Mouse (Mus musculus) forebrain, embryonic 13.5 days (tissue): ENCODE results near the gene Ccdc9b. TPM values are rescaled to one million over a fixed set of nuclear protein-coding genes. Genes with fewer than 3 reads are reported as not detected.
A peak's percentile ranks its signal among the peaks of the same experiment; 100 is the strongest.

Source experiments
- ATAC-seq: fragments of 200-750 bp; cut with Nextera tagmentation; 2 replicates; pipeline ENCODE4 v1.8.0; 2017
- H3K27ac ChIP-seq: fragments of 300-500 bp; sonication (generic); 2 replicates; pipeline ENCODE4 v1.5.1; 2015; ENCODE audit warnings: inconsistent platforms, mild to moderate bottlenecking, moderate library complexity
- H3K27me3 ChIP-seq: fragments of 300-500 bp; sonication (generic); 2 replicates; pipeline ENCODE4 v1.6.1; 2015; ENCODE audit warnings: mild to moderate bottlenecking, inconsistent platforms
- H3K36me3 ChIP-seq: fragments of 300-500 bp; sonication (generic); 2 replicates; pipeline ENCODE4 v1.6.1; 2015; ENCODE audit warnings: mild to moderate bottlenecking, inconsistent platforms; ENCODE audit not compliant: poor library complexity, severe bottlenecking
- H3K4me1 ChIP-seq: fragments of 300-500 bp; sonication (generic); 2 replicates; pipeline ENCODE4 v1.6.1; 2015; ENCODE audit warnings: inconsistent platforms
- H3K4me2 ChIP-seq: fragments of 300-500 bp; sonication (generic); 2 replicates; pipeline ENCODE4 v1.6.1; 2015; ENCODE audit warnings: inconsistent platforms, mild to moderate bottlenecking, moderate library complexity
- H3K4me3 ChIP-seq: fragments of 300-500 bp; sonication (generic); 2 replicates; pipeline ENCODE4 v1.5.1; 2015; ENCODE audit warnings: mild to moderate bottlenecking, inconsistent platforms
- H3K9ac ChIP-seq: fragments of 300-500 bp; sonication (generic); 2 replicates; pipeline ENCODE4 v1.6.1; 2015; ENCODE audit warnings: mild to moderate bottlenecking, inconsistent platforms
- H3K9me3 ChIP-seq: fragments of 300-500 bp; sonication (generic); replicated peaks from 2 replicates; pipeline ENCODE4 v1.6.1; 2016; ENCODE audit warnings: inconsistent platforms
- WGBS: fragments of 180-500 bp; shearing (Covaris S2); methylation state at CpG from one replicate; pipeline ENCODE4 v1.1.7; 2015; 5-methylcytosine and 5-hydroxymethylcytosine counted together
- polyA plus RNA-seq: library from polyadenylated mRNA; unstranded; fragments of >200 nt; fragmentation: Nextera tagmentation; extraction: Ambion mirVana; gene quantifications from 2 replicates; pipeline ENCODE4 v1.2.1, GENCODE M21; 2015

Gene Ccdc9b
- polyA plus RNA-seq, 1 experiment from 2014 or later, result 1.5 TPM

DNA sequence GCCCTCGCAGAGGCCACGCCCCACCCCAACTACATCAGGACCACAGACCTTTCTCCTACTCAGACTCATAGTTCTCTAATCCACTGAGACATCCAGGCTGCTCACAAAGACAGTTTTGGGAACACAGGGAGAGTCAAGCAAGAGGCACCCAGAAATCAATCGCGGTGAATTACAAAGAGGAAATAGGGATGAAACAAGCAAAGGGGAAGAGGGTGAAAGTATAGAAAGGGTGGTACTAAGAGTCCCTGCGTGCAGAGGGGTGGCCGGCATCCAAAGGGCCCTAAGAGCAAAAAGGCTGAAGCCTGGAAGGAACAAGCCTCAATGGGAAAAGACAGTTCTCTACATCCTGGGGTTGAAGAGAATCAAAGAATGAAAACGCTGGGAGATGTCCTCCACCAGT is 17.8 kb downstream of the Ccdc9b start:
- Histone ChIP-seq H3K9ac (peak overlapping the region; percentile 96; the same call in 1 of the 2 replicates), H3K27me3 (peaks cover 31% of the 10 kb centered on the region), H3K36me3 (no peaks in the 10 kb centered on the region), H3K4me1 (peaks cover 43% of the 10 kb centered on the region), H3K9me3 (no peaks in the 10 kb centered on the region), H3K4me2 (peak overlapping the region; percentile 97), H3K4me3 (peak overlapping the region; percentile 96; the same call in 1 of the 2 replicates), H3K27ac (no peak overlapping the region)
- 8% methylated on average over 7 of the region's 7 CpGs for WGBS
- no peak for ATAC-seq

DNA sequence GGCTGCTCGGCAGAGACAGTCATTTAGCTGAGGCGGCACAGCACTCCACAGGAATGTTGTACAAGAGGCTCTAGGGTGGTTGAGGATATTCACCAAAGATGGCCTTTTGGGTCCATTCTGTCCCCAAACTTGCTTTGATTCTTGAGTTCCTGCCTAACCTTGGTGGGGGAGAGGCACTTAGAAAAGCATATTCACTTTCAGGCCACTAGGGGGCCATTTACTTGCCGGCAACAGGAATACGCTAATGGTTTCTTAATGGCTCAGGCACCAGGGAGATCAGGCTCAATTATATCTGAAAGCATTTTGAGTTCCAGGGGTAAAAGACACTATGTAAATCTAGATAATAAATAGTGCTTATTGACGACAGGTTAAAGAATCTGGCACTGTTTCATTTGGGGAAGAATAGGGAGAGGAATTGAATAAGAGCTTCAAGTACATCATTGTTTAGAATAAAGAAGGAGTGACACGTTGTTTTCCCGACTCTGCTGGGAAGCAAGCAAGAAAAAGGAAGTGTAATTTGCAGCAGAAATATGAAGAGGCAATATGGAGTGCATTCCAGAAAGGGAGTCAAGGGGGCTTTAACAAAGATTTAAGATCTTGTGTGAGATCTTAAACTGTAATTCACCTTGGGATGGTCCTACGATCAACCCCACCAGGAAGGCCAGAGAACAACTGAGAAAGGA is 19.1 kb downstream of the Ccdc9b start:
- Histone ChIP-seq H3K4me2 (no peak overlapping the region), H3K27me3 (peaks cover 31% of the 10 kb centered on the region), H3K4me1 (peaks cover 31% of the 10 kb centered on the region), H3K4me3 (no peak overlapping the region), H3K9ac (no peak overlapping the region), H3K27ac (no peak overlapping the region), H3K9me3 (no peaks in the 10 kb centered on the region), H3K36me3 (no peaks in the 10 kb centered on the region)
- ATAC-seq, result no peak
- 19% methylated on average over 8 of the region's 8 CpGs for WGBS

DNA sequence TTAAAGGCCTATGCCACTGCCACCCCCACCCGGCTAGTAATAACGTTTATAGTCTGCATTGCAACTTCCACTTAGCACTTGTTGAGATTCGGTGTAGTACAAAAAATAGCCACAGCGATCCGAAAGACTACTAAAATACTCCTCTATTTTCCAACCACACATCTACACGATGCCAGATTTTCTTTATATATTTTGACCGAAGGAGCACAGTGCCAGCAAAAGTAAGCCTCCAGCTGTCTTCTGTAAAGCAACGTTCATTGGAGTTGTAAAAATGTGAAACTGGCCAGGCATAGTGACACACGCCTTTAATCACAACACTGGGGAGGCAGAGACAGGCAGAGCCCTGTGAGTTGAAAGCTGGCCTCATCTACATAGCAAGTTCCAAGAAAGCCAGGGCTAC is 21.3 kb downstream of the Ccdc9b start:
- no peak overlapping the region for H3K4me2 ChIP-seq
- no peak overlapping the region for H3K4me3 ChIP-seq
- WGBS, result 79% methylated on average over 9 of the region's 9 CpGs
- H3K27me3 ChIP-seq, result peaks cover 31% of the 10 kb centered on the region
- no peak overlapping the region for H3K27ac ChIP-seq
- no peak overlapping the region for H3K9ac ChIP-seq
- H3K36me3 ChIP-seq, result no peaks in the 10 kb centered on the region
- no peaks in the 10 kb centered on the region for H3K9me3 ChIP-seq
- ATAC-seq, result no peak
- H3K4me1 ChIP-seq, result peaks cover 10% of the 10 kb centered on the region

DNA sequence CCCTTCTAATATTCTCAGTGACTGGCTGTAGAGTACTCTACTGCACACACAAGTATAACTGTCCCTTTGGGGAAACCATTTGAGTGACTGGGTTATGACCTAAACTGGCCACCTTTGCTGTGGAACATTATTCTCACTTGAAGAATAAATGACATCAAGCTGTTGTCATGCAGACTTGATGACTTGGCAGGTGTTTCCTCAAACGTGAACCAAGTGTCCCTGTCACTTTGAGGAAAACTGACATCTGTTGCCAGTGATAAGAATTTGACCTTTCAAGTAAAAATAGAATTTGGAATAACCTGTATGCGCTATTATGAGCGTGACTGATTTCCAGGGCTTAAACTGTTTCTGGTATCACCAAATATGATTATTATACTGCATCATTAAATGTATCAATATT is 22.1 kb downstream of the Ccdc9b start:
- H3K27me3 ChIP-seq, result peaks cover 31% of the 10 kb centered on the region
- WGBS, result 73% methylated on average over 3 of the region's 3 CpGs

DNA sequence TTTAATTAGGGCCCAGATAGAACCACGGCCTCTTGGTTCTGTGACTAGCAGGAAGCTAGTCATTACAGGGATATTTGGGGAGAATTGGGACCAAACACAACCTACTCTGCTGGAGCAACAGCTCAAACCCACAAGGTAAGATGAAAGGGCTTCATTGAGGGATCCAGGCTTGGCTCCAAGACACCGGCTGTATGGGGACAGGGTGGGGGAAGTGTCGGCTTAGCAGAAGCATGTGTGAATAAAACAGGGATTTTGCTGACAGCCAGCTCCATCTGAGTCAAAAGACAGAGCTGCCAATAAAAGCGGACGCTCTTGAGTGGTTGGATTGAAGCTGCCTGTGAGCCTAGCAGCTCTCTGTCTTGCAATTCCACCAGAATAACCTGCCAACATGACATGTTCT is 29.1 kb downstream of the Ccdc9b start:
- peak; percentile 69; the same call in 1 of the 2 replicates for ATAC-seq
- H3K36me3 ChIP-seq, result no peaks in the 10 kb centered on the region
- 39% methylated on average over 5 of the region's 5 CpGs for WGBS
- no peaks in the 10 kb centered on the region for H3K9me3 ChIP-seq
- H3K4me1 ChIP-seq, result peaks cover 11% of the 10 kb centered on the region
- no peak overlapping the region for H3K4me3 ChIP-seq
- H3K4me2 ChIP-seq, result no peak overlapping the region
- H3K9ac ChIP-seq, result no peak overlapping the region
- H3K27ac ChIP-seq, result no peak overlapping the region
- H3K27me3 ChIP-seq, result peaks cover 22% of the 10 kb centered on the region

More for the DNA sequence above, 22.1 kb downstream of the Ccdc9b start:
- Histone ChIP-seq H3K9me3 (no peaks in the 10 kb centered on the region), H3K4me3 (no peak overlapping the region), H3K9ac (no peak overlapping the region), H3K36me3 (no peaks in the 10 kb centered on the region), H3K27ac (no peak overlapping the region), H3K4me1 (peaks cover 10% of the 10 kb centered on the region), H3K4me2 (no peak overlapping the region)
- no peak for ATAC-seq

DNA sequence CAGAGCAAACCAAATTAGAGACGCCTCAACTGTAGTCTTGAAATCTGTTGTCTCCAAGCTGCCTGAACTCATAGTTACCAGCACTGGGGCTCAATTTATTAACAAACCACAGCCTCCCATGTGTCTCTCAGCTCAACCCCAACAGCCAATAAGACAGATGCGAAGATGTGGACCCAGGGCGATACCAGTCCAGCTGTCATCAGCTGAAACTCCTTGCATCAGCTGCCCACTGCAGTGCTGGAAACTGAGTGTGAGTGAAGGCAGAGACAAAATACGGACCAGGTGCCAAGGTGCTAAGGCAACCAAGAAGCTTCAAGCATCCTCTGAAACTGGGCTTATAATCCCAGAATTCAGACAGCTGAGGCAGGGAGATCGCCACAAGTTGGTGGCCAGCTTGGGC is 30.5 kb downstream of the Ccdc9b start:
- H3K9ac ChIP-seq, result no peak overlapping the region
- 84% methylated on average over 5 of the region's 5 CpGs for WGBS
- no peak overlapping the region for H3K27ac ChIP-seq
- H3K36me3 ChIP-seq, result no peaks in the 10 kb centered on the region
- no peaks in the 10 kb centered on the region for H3K9me3 ChIP-seq
- peaks cover 11% of the 10 kb centered on the region for H3K4me1 ChIP-seq
- ATAC-seq, result no peak
- no peak overlapping the region for H3K4me2 ChIP-seq
- peaks cover 33% of the 10 kb centered on the region for H3K27me3 ChIP-seq
- no peak overlapping the region for H3K4me3 ChIP-seq

DNA sequence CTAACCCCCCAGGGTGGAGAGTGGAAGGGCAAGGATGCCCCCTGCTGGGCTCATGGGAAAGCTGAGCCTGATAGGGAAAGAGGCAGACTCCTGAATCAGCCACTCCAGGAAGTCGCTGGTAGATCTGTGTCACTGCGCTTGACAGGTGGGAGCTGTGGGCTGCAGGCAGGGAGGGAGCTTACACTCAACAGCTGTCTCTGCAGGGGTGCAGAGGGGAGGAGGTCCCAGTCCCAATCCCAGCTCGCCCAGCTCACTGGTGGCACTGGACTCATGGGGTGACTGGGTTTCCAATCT is 31.9 kb downstream of the Ccdc9b start:
- 8% methylated on average over 3 of the region's 3 CpGs for WGBS
- Histone ChIP-seq H3K4me1 (peaks cover 11% of the 10 kb centered on the region), H3K27me3 (peaks cover 38% of the 10 kb centered on the region), H3K9me3 (no peaks in the 10 kb centered on the region), H3K4me2 (no peak overlapping the region), H3K27ac (no peak overlapping the region), H3K36me3 (no peaks in the 10 kb centered on the region), H3K9ac (no peak overlapping the region), H3K4me3 (no peak overlapping the region)
- peak; percentile 33; the same call in 1 of the 2 replicates for ATAC-seq

DNA sequence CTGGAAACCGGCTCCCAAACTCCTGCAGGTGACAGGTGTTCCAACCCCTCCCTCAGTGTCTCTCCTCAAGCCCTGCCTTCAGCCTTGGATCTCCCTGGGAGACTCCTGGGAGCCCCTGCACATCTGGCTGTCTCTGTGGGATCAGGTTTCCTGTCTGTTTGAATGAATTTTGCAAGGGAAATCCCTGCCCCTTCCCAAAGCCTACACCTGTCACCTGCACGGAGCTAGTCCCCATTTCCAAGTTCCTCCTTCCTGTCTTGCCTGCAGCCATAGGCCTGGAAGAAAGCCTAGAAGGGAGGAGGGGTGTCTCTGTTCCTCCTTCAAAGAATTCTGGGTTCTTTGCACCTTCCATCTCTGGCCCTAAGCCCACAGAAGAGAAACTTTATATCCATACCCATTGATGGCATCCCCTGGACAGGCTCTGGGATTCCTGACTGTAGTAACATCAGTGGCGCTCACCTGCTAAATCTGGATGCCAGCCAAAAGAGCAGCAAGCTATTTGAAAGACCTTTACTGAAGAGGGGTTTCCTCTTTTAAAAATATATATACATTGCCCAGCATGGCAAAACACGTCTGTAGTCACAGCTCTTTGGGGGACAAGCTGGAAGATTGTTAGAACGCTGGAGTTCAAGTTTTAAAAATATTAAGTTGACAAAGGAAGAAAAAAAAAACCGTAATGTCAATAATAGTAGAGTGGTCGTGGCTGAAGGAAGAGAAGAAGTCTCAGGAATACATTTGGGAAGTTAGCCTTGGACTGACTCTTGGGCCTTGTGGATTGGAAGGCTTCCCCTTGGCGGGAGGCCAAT is 32.4 kb downstream of the Ccdc9b start:
- Histone ChIP-seq H3K27ac (no peak overlapping the region), H3K4me2 (no peak overlapping the region), H3K27me3 (peaks cover 38% of the 10 kb centered on the region), H3K4me1 (peaks cover 11% of the 10 kb centered on the region), H3K9ac (no peak overlapping the region), H3K4me3 (no peak overlapping the region), H3K9me3 (no peaks in the 10 kb centered on the region), H3K36me3 (no peaks in the 10 kb centered on the region)
- no peak for ATAC-seq
- 24% methylated on average over 8 of the region's 8 CpGs for WGBS

DNA sequence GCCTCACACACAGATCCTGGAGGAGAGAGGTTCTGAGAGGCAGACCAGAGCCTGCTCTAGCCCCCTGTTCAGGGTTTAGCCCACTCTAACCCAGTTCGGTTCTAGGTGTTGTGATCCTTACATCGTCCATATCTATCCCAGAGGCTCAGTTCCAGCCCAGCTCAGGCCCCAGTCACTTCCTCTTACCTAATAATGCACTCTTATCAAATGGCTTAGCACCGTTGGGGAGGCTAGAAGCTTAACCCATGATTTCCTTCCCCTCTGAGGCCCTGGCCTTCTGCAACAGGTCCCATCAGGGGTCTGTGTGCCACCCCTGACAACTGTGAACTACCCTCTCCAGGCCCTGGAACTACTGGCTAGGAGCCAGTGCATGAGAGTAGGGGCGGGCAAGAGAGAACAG is 33.3 kb downstream of the Ccdc9b start:
- Histone ChIP-seq H3K36me3 (no peaks in the 10 kb centered on the region), H3K4me2 (no peak overlapping the region), H3K27me3 (peaks cover 38% of the 10 kb centered on the region), H3K4me1 (peaks cover 11% of the 10 kb centered on the region), H3K27ac (no peak overlapping the region), H3K9me3 (no peaks in the 10 kb centered on the region), H3K9ac (no peak overlapping the region), H3K4me3 (no peak overlapping the region)
- WGBS, result 52% methylated on average over 4 of the region's 4 CpGs
- ATAC-seq, result no peak

DNA sequence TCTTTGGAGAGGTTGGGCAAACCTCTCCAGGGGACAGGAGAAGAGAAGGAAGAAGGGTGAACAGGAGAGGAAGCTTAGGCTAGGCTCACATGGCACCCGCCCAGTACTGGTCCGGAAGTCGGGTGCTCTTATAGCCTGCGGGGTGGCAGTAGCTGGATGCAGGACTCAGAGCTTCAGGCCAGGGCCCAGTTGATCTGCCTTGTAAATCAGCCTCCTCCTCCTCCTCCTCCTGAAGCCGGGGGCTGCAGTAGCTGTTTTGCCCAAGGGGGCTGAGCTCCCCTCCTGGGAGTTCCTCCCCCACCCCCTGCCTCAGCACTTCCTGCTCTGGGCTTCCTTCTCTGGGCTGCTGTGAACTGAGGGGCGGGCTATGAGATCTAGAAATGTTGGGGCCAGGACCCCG is 34.1 kb downstream of the Ccdc9b start, which contains the start of gene Plcb2:
Gene Plcb2 (minus strand): TSS at position 102 of the 400 bp plus-strand sequence.
- peaks cover 11% of the 10 kb centered on the region; the same call in 1 of the 2 replicates for H3K4me1 ChIP-seq
- no peak within 1 kb of the TSS for H3K27ac ChIP-seq
- no peaks in the 10 kb centered on the region for H3K9me3 ChIP-seq
- no peak within 1 kb of the TSS for H3K9ac ChIP-seq
- H3K36me3 ChIP-seq, result no peaks in the 10 kb centered on the region
- WGBS, result 29% methylated on average over 7 of the region's 7 CpGs
- no peak within 1 kb of the TSS for H3K4me3 ChIP-seq
- ATAC-seq, result no peak
- H3K27me3 ChIP-seq, result peaks cover 38% of the 10 kb centered on the region
- H3K4me2 ChIP-seq, result no peak within 1 kb of the TSS

DNA sequence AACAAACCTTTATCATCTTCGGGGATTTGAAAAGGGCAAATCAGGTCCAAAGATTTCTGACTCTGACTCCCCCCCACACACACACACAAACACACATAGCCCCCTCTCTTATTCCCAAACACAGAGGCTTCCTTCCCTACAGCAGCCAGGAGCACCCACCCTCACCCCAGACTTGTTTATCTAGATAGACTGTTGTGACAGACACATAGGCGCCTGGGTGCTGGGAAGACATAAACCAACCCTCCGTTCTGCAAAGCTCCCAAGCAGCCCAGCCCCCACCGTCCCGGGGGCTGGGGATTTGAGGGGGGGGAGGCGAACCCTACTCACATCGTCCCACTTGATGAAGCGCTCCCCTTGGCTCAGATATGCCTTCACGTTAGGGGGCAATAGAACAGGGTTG is 34.5 kb downstream of the Ccdc9b start:
- Histone ChIP-seq H3K4me3 (no peak overlapping the region), H3K36me3 (no peaks in the 10 kb centered on the region), H3K27ac (no peak overlapping the region), H3K4me1 (peaks cover 11% of the 10 kb centered on the region; the same call in 1 of the 2 replicates), H3K27me3 (peaks cover 38% of the 10 kb centered on the region), H3K4me2 (no peak overlapping the region), H3K9me3 (no peaks in the 10 kb centered on the region), H3K9ac (no peak overlapping the region)
- 28% methylated on average over 9 of the region's 9 CpGs for WGBS
- ATAC-seq, result no peak

DNA sequence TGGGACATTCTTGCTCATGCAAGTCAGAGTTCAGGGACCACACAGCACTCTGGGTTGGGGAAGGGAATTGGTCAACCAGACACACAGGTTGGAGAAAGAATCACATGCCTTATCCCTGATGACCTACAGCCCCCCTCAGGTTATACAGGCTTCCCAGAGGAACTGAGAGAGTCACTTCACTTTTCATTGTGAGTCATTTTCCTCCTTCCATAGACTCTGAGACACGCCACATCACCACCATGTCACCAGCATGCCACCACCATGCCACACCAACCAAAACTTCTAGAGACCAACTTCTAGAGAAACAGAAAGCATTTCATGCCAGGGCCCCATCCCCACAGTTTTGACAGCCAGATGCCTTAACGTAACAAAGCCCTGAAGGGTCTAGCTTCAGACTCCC is 35.6 kb downstream of the Ccdc9b start:
- peaks cover 11% of the 10 kb centered on the region; the same call in 1 of the 2 replicates for H3K4me1 ChIP-seq
- H3K9ac ChIP-seq, result no peak overlapping the region
- WGBS, result 80% methylated on average over 2 of the region's 2 CpGs
- no peaks in the 10 kb centered on the region for H3K9me3 ChIP-seq
- H3K27ac ChIP-seq, result no peak overlapping the region
- H3K27me3 ChIP-seq, result peaks cover 38% of the 10 kb centered on the region
- no peaks in the 10 kb centered on the region for H3K36me3 ChIP-seq
- no peak overlapping the region for H3K4me2 ChIP-seq
- no peak for ATAC-seq
- H3K4me3 ChIP-seq, result no peak overlapping the region
